Mouse (Mus musculus) kidney, adult 11 months (tissue): Measurements from ENCODE around the gene Ptgir.
"Not testable (repeated sequence)": the region's sequence is repeated elsewhere in the genome, so short reads cannot be mapped to it uniquely, and the experiment has no call there.

ENCODE experiments used
- DNase-seq: peaks from one replicate; pipeline ENCODE4 v3.0.0; 2022

Gene Ptgir

GRCm38 (mm10) chr7:16944808-16945315, 38.6 kb downstream of the Ptgir start:
- no peak for DNase-seq

- DNase-seq: no peak
Measured at GRCm38 (mm10) chr7:16945419-16945818, 39.1 kb downstream of the Ptgir start.

- no peak for DNase-seq
Measured at GRCm38 (mm10) chr7:16946441-16947348, 40.4 kb downstream of the Ptgir start.

- no peak for DNase-seq
Measured at GRCm38 (mm10) chr7:16947349-16947895, 41.1 kb downstream of the Ptgir start.

- DNase-seq: no peak
Measured at GRCm38 (mm10) chr7:16947959-16948361, 41.7 kb downstream of the Ptgir start.

GRCm38 (mm10) chr7:16948923-16949458, 42.7 kb downstream of the Ptgir start:
- DNase-seq: no peak

GRCm38 (mm10) chr7:16949908-16950841, 43.9 kb downstream of the Ptgir start:
- DNase-seq: peak; percentile 61

GRCm38 (mm10) chr7:16950861-16951635, 44.8 kb downstream of the Ptgir start:
- DNase-seq: peak; percentile 62

GRCm38 (mm10) chr7:16953776-16954175, 47.5 kb downstream of the Ptgir start:
- not testable (repeated sequence) for DNase-seq

GRCm38 (mm10) chr7:16955712-16956111, 49.4 kb downstream of the Ptgir start:
- DNase-seq: no peak

GRCm38 (mm10) chr7:16956410-16957265, 50.3 kb downstream of the Ptgir start:
- no peak for DNase-seq

- no peak for DNase-seq
Measured at GRCm38 (mm10) chr7:16959539-16960187, 53.4 kb downstream of the Ptgir start, which contains the start of gene Pnmal1. Gene Pnmal1, plus strand, starts transcription at chr7:16959679.
